In the genomic region with DNA sequence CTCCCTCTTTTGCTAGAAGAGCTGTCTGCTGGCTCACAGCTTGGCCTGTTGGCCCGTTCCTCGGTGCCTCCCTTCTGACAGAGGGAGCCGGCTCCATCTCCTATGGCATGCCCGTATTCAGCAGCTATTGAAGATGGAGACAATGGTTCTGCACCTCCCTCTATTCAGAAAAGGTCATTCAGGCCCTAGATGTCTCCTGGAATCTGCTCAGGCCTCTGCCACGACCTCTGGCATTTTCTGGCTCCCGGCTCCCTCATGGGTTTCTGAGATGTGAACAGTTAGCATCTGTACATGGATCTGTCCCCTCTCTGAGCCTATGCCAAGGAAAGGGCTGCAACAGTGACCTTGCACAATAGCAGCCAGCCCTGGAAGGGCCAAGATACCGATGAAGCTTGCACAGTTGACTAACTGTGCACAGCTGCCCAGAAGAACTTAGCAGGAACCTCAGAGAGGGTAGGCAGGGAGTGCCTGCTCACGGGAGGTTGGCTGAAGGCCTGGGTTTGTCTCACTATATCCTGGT, we compare ENCODE assay signal across 12 mouse cellular contexts.
DNase-seq lines count a peak whose midpoint lies in the region.
"Had no signal": no experiment of that assay in that cellular context is flagged by ENCODE, and none has a peak within 500 bp of the region (broad histone marks: within the 10 kb centered on the region; RNA-seq: fewer than 3 reads in every experiment).

No protein-coding gene starts in this region.

- DNase-seq in embryo, embryonic 9.5 days (ENCODE audit: extremely low spot score), result peak; percentile 16
- DNase-seq in embryo, embryonic 11 days, result no peak
- DNase-seq in Muller cell, postnatal 12 days (ENCODE audit: inconsistent ontology term), result peak; percentile 57
- DNase-seq in ZHBTc4 (ENCODE audit: low read depth, low spot score), result peak; percentile 25
- peak; percentile 34 for DNase-seq in ovary, adult 18-20 months (ENCODE audit: low spot score)
- DNase-seq in right cerebral cortex, postnatal 36 days (ENCODE audit: low spot score in 2 of 2), result no peak
- no peak for DNase-seq in B cell, adult 2 months
- DNase-seq: cerebellum, adult 11-12 months; cerebellum, postnatal 36 days; heart, postnatal 14 days; kidney, adult 8-10 months; kidney, postnatal 36 days had no signal

Comparison
In these comparisons a context has a peak if more than half of its experiments do, and no peak if none do; other contexts are left out.
1. DNase-seq: peak in embryo, embryonic 9.5 days (single experiment), Muller cell, postnatal 12 days (single experiment), ZHBTc4 (single experiment) and ovary, adult 18-20 months (single experiment); none in embryo, embryonic 11 days (single experiment), right cerebral cortex, postnatal 36 days (0 of 2) and B cell, adult 2 months (0 of 2).